Mouse (Mus musculus) layer of hippocampus, postnatal 14 days (tissue): ENCODE data around the gene Dynll2. TPM values are rescaled to one million over a fixed set of nuclear protein-coding genes. Genes with fewer than 3 reads are reported as not detected.

ENCODE experiments used
- DNase-seq, 2 experiments: peaks; one replicate each; pipeline ENCODE4 v3.0.0; 2021 to 2022; ENCODE audit warnings: low spot score in 2 of 2, mixed read lengths in 1 of 2
- long read RNA-seq, 2 experiments: library from polyadenylated mRNA; stranded (forward); transcript quantifications; one replicate each; pipeline ENCODE4 v2.0.0; 2021
- total RNA-seq, 2 experiments: library from RNA; stranded (reverse); gene quantifications; 2 replicates each; pipeline ENCODE4 v1.2.3; 2021

Dynll2 gene
- total RNA-seq = 100 to 1,000 TPM; 406 to 432 TPM
- long read RNA-seq, experiment 1, transcript Dynll2-201 (3 exons, 2,476 nt) = major isoform, 40 of 48 reads
- long read RNA-seq, experiment 1, partial matches to known transcripts = 0 of 48 reads
- long read RNA-seq, experiment 1, other reads (novel, unspliced or antisense) = 7 of 48 reads
- long read RNA-seq, experiment 2, transcript Dynll2-201 (3 exons, 2,476 nt) = major isoform, 100 of 133 reads
- long read RNA-seq, experiment 2, partial matches to known transcripts = 1 of 133 reads
- long read RNA-seq, experiment 2, other reads (novel, unspliced or antisense) = 31 of 133 reads

- DNase-seq = peak; percentile 82 to 89
These were observed at the start of gene Dynll2 for GRCm38 (mm10) chr11:87986831-87987793. Dynll2 (minus strand) TSS chr11:87987533.

GRCm38 (mm10) chr11:88036761-88037251 lies 49.5 kb upstream of the Dynll2 start:
- peak in 1 of 2 experiments; percentile 19 for DNase-seq

- DNase-seq = no peak
These were observed 48.6 kb upstream of the Dynll2 start for GRCm38 (mm10) chr11:88035970-88036369.

- DNase-seq = no peak
These were observed 44.4 kb upstream of the Dynll2 start for GRCm38 (mm10) chr11:88031753-88032152.

- no peak for DNase-seq
These were observed 43.5 kb upstream of the Dynll2 start for GRCm38 (mm10) chr11:88030836-88031235.

- no peak for DNase-seq
These were observed 42.9 kb upstream of the Dynll2 start for GRCm38 (mm10) chr11:88030219-88030618.

- DNase-seq = peak in 1 of 2 experiments; percentile 35
These were observed 40.9 kb upstream of the Dynll2 start for GRCm38 (mm10) chr11:88028193-88028684.

- DNase-seq = no peak
These were observed 40.2 kb upstream of the Dynll2 start for GRCm38 (mm10) chr11:88027391-88028035.

- no peak for DNase-seq
These were observed 36.6 kb upstream of the Dynll2 start for GRCm38 (mm10) chr11:88023933-88024332.

- no peak for DNase-seq
These were observed 28.5 kb upstream of the Dynll2 start for GRCm38 (mm10) chr11:88015795-88016194.

- DNase-seq = peak in 1 of 2 experiments; percentile 43
These were observed 27.8 kb upstream of the Dynll2 start for GRCm38 (mm10) chr11:88015161-88015560.

GRCm38 (mm10) chr11:88013632-88014031 lies 26.3 kb upstream of the Dynll2 start:
- no peak for DNase-seq

- no peak for DNase-seq
These were observed 25.4 kb upstream of the Dynll2 start for GRCm38 (mm10) chr11:88012621-88013244.

- DNase-seq = no peak
These were observed 24.6 kb upstream of the Dynll2 start for GRCm38 (mm10) chr11:88011914-88012419.

- peak in 1 of 2 experiments; percentile 18 for DNase-seq
These were observed 24.0 kb upstream of the Dynll2 start for GRCm38 (mm10) chr11:88011208-88011913.

GRCm38 (mm10) chr11:88009542-88010190 lies 22.3 kb upstream of the Dynll2 start:
- DNase-seq = peak; percentile 56 to 61

- DNase-seq = no peak
These were observed 21.3 kb upstream of the Dynll2 start for GRCm38 (mm10) chr11:88008641-88009040.

- no peak for DNase-seq
These were observed 16.8 kb upstream of the Dynll2 start for GRCm38 (mm10) chr11:88004123-88004522.

GRCm38 (mm10) chr11:88002738-88003137 lies 15.4 kb upstream of the Dynll2 start:
- no peak for DNase-seq
